Mouse (Mus musculus): ENCODE data around the gene Cnnm3. TPM values are rescaled to one million over a fixed set of nuclear protein-coding genes. Genes with fewer than 3 reads are reported as not detected.
A peak's percentile ranks its signal among the peaks of the same experiment; 100 is the strongest.

The Cnnm3 gene
- total RNA-seq, 2 experiments from 2014 or later, result 33.2 to 37.5 TPM

- no peak for DNase-seq (ENCODE audit: extremely low spot score in 1 of 2, low spot score in 1 of 2)
Measured at GRCm38 (mm10) chr1:36496719-36497118, 14.9 kb upstream of the Cnnm3 start.

DNA sequence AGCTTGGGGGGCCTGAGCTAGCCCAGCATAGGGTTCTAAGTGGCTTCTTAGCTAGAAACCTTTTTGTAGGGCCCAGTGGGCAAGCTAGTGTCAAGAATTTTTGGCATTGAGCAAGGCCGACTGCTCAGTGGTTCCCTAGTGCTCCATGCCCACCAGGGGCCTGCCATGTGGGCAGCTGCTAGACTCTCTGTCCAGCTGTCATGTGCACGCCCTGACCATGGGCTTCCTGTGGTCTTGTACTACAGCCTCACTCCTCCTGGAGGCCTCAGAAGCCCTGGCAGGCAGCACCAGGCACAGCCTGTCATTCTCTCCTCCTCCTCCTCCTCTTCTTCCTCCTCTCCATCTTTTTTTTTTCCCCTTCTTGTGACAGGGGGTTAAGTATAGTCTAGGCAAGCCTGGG lies 14.4 kb upstream of the Cnnm3 start:
- no peak for DNase-seq (ENCODE audit: extremely low spot score in 1 of 2, low spot score in 1 of 2)

GRCm38 (mm10) chr1:36501261-36501660 lies 10.4 kb upstream of the Cnnm3 start:
- DNase-seq (ENCODE audit: extremely low spot score in 1 of 2, low spot score in 1 of 2), result peak; percentile 66 to 92

DNA sequence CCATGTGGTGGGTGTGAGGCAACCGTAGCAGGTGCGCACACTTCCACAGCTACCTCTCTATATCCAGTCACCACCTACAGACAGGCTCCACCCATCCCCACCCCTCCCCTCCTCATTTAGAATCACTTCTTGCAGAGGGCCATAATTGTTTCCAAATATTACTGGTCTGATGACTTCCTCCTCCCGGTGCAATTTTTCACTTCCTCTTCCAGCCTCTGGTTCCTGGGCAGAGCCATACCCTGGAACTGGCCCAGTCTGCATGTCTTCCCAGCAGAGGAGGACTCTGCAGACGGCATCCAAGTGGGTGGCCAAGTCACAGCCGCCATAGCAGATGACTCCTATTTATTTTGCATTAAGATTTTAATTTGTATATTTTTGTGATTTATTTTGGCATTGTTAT lies 3.4 kb upstream of the Cnnm3 start:
- no peak for DNase-seq (ENCODE audit: extremely low spot score in 1 of 2, low spot score in 1 of 2)

DNA sequence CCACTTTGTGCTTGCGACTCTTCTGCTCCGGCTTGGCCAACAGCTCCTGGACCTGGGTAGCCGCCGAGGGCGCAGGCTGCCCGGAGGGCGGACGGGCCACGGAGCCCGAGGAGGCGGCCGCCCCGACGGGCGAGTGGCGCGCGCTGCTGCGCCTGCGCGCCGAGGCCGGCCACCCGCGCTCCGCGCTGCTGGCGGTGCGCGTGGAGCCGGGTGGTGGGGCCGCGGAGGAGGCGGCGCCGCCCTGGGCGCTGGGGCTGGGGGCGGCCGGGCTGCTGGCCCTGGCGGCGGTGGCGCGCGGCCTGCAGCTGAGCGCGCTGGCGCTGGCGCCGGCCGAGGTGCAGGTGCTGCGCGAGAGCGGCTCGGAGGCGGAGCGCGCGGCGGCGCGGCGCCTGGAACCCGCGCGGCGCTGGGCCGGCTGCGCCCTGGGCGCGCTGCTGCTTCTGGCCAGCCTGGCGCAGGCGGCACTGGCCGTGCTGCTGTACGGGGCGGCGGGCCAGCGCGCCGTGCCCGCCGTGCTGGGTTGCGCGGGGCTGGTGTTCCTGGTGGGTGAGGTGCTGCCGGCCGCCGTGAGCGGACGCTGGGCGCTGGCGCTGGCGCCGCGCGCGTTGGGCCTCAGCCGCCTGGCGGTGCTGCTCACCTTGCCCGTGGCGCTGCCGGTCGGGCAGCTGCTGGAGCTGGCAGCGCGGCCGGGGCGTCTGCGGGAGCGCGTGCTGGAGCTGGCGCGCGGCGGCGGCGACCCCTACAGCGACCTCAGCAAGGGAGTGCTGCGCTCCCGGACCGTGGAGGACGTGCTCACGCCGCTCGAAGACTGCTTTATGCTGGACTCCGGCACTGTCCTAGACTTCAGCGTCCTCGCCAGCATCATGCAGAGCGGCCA lies 660 bp downstream of the Cnnm3 start:
- no peak for DNase-seq (ENCODE audit: extremely low spot score in 1 of 2, low spot score in 1 of 2)

DNA sequence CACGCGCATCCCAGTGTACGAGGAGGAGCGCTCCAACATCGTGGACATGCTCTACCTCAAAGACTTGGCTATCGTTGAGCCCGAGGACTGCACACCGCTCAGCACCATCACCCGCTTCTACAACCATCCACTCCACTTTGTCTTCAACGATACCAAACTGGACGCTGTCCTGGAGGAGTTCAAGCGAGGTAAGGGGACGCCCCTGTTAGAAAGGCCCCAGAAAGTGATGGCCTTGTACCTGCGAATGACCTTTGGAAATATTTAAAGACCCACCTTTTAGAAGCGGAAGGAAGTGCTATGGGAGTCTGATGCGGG lies 1.3 kb downstream of the Cnnm3 start:
- DNase-seq (ENCODE audit: extremely low spot score in 1 of 2, low spot score in 1 of 2), result no peak

DNA sequence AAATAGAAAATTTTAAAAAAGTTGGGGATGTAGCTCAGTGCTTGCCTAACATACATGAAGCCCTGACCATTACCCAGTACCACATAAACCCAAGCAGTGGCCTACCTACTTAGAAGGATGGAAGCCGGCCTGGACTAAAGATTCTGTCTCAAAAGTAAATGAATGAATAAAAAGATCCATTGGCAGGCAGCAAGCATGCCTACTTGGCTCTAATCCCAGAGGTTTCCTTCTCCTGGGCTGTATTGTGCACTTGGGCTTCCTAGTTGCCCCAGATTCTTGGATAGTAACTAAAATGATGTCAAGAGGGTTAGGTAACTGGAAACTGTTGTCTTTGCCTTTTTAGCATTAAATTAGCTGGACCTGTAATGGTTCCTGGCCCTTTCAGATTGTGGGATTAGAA lies 1.6 kb downstream of the Cnnm3 start:
- DNase-seq (ENCODE audit: extremely low spot score in 1 of 2, low spot score in 1 of 2), result no peak

DNA sequence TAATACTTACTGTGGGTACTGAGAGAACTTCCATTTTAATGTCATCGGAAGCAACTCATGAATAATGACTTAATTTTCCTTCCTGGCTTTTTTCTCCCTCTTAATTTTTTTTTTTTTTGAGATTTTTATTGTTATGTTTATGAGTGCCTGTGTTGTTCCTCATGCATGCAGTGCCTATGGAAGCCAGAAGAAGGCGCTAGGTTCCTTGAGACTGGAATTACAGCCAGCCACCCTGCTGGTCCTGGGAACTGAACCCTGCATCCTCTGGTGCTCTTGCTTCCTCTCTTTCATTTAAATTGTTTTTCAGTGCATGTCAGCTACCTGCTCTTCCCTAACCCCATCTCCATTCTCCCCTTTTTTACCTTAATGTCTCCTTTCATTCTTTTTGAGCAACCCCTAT lies 2.1 kb downstream of the Cnnm3 start:
- DNase-seq (ENCODE audit: extremely low spot score in 1 of 2, low spot score in 1 of 2), result no peak

DNA sequence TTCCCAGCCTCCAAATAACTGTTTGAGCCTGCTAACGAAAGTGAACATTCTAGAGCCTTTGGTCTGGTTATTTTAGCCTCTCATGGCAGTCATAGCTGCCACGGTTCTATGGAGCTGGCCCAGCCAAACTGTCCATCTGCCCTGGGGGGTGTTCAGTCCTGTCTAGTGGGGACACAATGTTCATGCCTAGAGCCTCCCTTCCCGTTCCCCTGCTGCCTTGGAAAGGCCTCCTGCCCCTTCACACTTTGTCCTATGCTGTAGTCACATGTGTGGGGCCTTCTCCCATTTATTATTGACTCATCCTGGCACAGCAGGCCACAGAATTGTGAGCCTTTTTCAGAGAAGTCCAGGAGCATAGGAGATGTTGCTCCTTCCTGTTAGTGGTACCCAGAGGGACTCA lies 6.6 kb downstream of the Cnnm3 start:
- DNase-seq (ENCODE audit: extremely low spot score in 1 of 2, low spot score in 1 of 2), result no peak

GRCm38 (mm10) chr1:36519626-36520025 lies 8.0 kb downstream of the Cnnm3 start:
- DNase-seq (ENCODE audit: extremely low spot score in 1 of 2, low spot score in 1 of 2), result no peak

DNA sequence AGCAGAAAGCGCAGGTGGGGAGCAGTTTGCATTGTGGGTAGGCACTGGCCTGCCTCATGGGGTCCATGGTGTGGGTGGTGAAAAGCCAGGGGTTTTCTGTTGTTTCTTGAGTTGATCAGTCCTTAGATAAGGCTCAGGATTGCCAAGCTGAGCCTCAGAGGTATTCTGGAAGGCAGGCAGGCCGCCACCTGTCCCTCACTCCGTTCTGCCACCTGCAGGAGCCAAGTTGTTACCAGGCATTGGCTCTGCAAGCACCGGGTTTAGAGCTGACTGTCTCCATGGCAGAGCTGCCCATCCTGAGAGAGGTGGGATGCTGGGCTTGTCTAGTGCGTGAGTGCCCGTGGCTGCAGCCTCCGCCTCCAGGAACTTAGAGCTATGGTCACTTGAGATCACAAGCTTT lies 10.5 kb downstream of the Cnnm3 start:
- DNase-seq (ENCODE audit: extremely low spot score in 1 of 2, low spot score in 1 of 2), result no peak

DNA sequence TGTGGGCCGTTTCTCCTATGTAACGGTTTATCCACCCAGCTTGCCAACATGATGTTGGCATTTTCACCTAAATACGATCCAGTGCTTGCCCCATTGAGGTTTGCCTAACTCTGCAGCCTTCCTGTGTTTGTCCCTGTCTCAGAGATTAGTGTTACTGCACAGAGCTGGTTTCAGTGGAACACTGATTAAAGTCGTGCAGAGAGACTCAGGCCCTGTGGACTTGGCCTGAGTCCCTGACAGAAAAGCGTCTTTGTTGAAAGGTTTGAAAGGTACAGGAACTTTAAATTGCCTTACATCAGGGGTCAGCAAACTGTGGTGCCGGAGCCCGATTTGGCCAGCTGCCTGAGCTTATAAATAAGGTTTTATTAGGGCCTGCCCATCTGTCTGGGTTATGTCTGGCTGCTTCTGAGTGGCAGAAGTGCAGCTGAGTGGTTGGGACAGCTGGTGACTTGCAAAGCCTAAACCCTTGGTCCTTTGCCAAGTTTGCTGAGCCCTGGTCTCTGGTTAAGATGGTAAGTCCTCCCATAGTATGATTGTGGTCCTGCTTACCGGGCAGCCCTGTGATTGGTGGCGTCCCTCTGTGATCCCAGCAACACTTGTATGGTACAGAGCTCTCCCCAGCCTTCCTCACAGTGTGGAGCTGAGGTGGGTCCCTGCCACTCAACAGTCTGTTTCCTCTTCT lies 11.8 kb downstream of the Cnnm3 start:
- DNase-seq (ENCODE audit: extremely low spot score in 1 of 2, low spot score in 1 of 2), result no peak

DNA sequence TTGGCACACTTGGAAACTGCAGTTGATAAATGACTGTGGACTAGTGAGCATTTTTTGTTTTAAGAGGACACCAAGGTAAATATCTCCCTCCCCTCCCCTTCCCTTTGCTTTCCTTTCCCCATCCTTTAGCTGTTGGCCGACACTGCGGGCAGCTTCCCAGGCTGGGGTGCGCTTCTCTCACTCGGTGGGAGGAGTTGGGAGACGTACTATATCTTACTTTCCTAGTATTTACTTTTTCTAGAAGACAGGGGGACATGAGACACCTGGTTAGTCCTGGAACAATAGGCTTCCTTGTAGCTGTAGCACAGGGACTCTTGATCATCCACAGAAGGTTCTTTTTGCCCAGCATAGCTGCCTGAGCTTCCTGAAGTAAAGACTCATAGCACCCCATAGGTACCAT lies 12.4 kb downstream of the Cnnm3 start:
- no peak for DNase-seq (ENCODE audit: extremely low spot score in 1 of 2, low spot score in 1 of 2)

DNA sequence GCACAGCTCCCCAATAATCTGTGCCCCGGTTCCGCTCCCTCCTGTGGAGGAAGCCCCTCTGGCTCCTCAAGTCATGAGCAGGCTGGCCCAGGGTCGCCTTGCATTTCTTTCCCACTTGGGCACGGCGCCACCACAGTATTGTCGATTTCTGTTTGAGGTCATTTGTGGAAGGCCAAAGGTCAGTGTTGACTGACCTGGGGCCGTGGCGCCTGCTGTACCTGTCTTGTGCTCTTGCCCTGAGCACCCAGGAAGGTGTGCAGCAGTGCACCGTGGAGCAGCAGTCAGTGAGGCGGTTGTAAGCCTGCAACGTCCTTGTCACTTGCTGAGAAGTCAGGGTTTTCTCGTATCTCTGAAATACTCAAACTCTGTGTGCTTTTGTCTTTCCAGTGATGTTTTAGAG lies 14.1 kb downstream of the Cnnm3 start:
- DNase-seq (ENCODE audit: extremely low spot score in 1 of 2, low spot score in 1 of 2), result no peak

- DNase-seq (ENCODE audit: extremely low spot score in 1 of 2, low spot score in 1 of 2), result no peak
Measured at GRCm38 (mm10) chr1:36526903-36527302, 15.2 kb downstream of the Cnnm3 start.

DNA sequence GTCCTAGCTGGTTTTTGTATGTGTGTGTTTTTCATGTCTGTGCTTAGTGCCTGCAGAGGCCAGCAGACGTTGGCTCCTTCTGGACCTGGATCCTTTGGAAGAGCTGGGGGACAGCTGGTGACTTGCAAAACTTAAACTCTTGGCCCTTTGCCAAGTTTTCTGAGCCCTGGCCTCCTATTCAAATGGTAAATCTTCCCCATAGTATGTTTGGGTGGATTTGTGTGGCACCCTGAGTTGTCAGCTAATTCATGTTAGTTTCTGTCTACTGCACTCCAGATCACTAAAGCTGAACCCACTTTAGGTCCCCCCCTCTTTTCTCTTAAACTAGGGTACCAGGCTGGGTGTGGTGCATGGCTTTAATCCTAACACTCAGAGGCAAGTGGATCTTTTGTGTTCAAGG lies 16.7 kb downstream of the Cnnm3 start:
- no peak for DNase-seq (ENCODE audit: extremely low spot score in 1 of 2, low spot score in 1 of 2)

DNA sequence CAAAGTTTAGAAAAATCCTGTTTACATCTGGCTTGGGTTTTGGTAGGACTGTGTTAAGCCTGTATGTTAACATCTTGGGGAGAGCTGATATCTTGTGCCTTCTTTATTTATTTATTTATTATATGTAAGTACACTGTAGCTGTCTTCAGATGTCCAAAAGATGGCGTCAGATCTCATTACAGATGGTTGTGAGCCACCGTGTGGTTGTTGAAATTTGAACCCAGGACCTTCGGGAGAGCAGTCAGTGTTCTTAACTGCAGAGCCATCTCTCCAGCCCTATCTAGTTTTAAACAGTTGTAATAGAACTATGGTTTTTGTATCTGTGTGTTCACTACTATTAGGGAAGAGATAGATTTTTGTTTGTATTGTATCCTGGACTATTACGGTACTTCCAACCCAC lies 17.6 kb downstream of the Cnnm3 start:
- no peak for DNase-seq (ENCODE audit: extremely low spot score in 1 of 2, low spot score in 1 of 2)

DNA sequence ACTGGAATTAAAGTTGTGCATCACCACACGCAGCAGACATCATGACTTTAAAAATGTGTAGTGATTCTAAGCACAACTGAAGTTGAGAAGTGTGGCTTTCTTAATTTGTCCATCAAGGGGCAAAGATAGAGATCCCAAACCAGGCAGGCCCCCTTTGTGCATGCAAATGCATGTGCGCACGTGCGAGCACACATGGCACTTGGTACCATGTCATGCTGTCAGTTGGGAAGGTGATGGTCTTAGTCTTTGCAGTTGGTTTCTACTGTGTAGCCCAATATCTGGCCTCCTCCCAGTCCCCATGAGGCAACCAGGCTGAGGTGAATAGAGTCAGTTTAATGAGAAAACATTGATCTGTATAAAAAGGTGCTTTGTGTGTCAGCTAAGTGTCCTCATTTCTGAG lies 18.2 kb downstream of the Cnnm3 start:
- no peak for DNase-seq (ENCODE audit: extremely low spot score in 1 of 2, low spot score in 1 of 2)

- no peak for DNase-seq (ENCODE audit: extremely low spot score in 1 of 2, low spot score in 1 of 2)
Measured at GRCm38 (mm10) chr1:36530485-36530884, 18.8 kb downstream of the Cnnm3 start.

DNA sequence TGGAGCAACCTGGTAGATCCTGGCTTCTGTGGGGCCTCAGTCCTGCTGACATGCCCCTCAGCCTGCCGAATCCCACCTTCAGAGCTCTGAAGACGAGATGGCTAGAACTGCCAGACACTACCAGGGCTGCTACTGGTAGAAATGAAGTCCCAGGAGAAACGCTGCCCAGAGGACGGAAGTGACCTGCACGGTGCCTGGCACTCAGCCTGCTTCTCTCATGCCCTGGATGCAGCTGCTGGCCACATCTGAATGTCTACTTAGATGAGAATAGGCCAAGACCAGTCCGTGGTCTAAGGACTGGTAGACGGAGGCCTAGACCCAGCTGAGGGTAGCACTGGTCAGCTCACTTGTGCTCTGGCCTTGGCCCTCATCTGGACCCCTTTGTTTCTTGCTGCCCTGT lies 19.3 kb downstream of the Cnnm3 start:
- DNase-seq (ENCODE audit: extremely low spot score in 1 of 2, low spot score in 1 of 2), result no peak

- no peak for DNase-seq (ENCODE audit: extremely low spot score in 1 of 2, low spot score in 1 of 2)
Measured at GRCm38 (mm10) chr1:36531461-36531860, 19.8 kb downstream of the Cnnm3 start.

DNA sequence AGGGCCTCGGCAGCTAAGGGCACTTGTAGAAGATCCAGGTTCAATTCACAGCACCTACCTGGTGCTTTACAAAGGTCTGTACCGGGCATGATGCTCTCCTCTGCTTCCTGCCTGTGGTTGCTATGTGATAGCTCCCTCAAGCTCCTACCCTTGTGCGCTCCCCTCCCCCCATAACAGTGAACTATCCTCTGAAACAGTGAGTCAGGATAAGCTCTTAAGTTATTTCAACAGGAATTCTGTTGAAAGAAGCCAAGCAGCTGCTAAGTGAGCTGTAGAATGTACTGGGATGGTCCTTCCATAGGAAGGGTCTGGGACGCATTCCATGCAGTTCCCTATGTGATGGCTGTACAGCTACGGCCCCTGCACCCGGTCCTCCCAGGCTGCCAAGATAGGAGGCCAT lies 21.9 kb downstream of the Cnnm3 start:
- DNase-seq (ENCODE audit: extremely low spot score in 1 of 2, low spot score in 1 of 2), result no peak

All from layer of hippocampus, postnatal 25 days (tissue).